Mouse (Mus musculus) thymus, adult 2 months (tissue): Measurements from ENCODE around the gene 1810049J17Rik. TPM values are rescaled to one million over a fixed set of nuclear protein-coding genes. Genes with fewer than 3 reads are reported as not detected.

ENCODE experiments used
- DNase-seq: peaks from one replicate; pipeline ENCODE4 v3.0.0; 2021
- H3K27ac ChIP-seq: fragments of 200-500 bp; 2 replicates; pipeline ENCODE4 v1.5.1; 2012; ENCODE audit warnings: low read length, control low read depth; ENCODE audit not compliant: control insufficient read depth, insufficient read depth
- H3K27me3 ChIP-seq: fragments of 200-500 bp; 2 replicates; pipeline ENCODE4 v1.6.1; 2012; ENCODE audit warnings: mild to moderate bottlenecking, low read length, moderate library complexity, mixed read lengths; ENCODE audit not compliant: control insufficient read depth, insufficient read depth
- H3K36me3 ChIP-seq: fragments of 200-500 bp; 2 replicates; pipeline ENCODE4 v1.6.1; 2012; ENCODE audit warnings: mild to moderate bottlenecking, low read length, moderate library complexity; ENCODE audit not compliant: control insufficient read depth, insufficient read depth
- H3K4me1 ChIP-seq: fragments of 200-500 bp; replicated peaks from 2 replicates; pipeline ENCODE4 v1.6.1; 2012; ENCODE audit warnings: low read length; ENCODE audit not compliant: control insufficient read depth, insufficient read depth
- H3K4me3 ChIP-seq: fragments of 200-500 bp; 2 replicates; pipeline ENCODE4 v1.5.1; 2012; ENCODE audit warnings: mild to moderate bottlenecking, low read length, control low read depth, moderate library complexity; ENCODE audit not compliant: control insufficient read depth, insufficient read depth
- CTCF ChIP-seq: fragments of 200-500 bp; IDR thresholded peaks from 2 replicates; pipeline ENCODE4 v1.5.1; 2012; ENCODE audit warnings: mild to moderate bottlenecking, control low read depth, low read length, moderate library complexity, borderline replicate concordance; ENCODE audit not compliant: control insufficient read depth, poor library complexity, insufficient read depth; ENCODE audit errors: extremely low read depth
- POLR2A ChIP-seq: fragments of 200-500 bp; IDR thresholded peaks from 2 replicates; pipeline ENCODE4 v1.6.1; 2012; ENCODE audit warnings: mild to moderate bottlenecking, low read length, control low read depth, moderate library complexity; ENCODE audit not compliant: control insufficient read depth, poor library complexity, insufficient read depth; ENCODE audit errors: extremely low read depth
- WGBS: fragments of 180-500 bp; shearing (Covaris S2); methylation state at CpG from one replicate; pipeline ENCODE4 v1.1.7; 2018; 5-methylcytosine and 5-hydroxymethylcytosine counted together
- polyA plus RNA-seq: library from polyadenylated mRNA; depleted of rRNA; stranded (reverse); fragments of >200 nt; gene quantifications from 2 replicates; pipeline ENCODE4 v1.2.3, GENCODE M21; 2012

Gene 1810049J17Rik
- polyA plus RNA-seq, 1 experiment, result not detected

DNA sequence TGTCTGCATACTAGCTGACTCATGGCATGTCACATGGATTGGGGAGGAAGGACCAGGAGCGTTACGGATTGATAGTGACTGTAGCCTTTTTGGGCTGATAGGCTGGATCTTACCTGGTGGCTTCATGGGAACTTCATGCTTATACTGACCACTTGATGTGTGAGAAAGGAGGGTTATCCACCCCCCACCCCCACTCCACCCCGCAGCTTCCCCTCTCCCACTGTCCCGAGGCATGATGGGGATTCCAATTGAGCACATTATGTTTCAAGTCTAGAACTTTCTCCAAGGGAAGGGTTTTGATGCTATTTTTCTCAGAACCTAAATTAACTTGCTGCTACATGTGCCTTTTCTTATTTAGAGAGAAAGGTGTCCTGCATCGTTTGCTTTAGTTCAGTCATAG, 36.7 kb upstream of the 1810049J17Rik start:
- TF ChIP-seq POLR2A (no peak), CTCF (no peak)
- Histone ChIP-seq H3K4me3 (no peak overlapping the region), H3K27me3 (no peaks in the 10 kb centered on the region), H3K4me1 (no peaks in the 10 kb centered on the region), H3K27ac (no peak overlapping the region), H3K36me3 (0 out of 2 replicates have a peak, but pooled peaks cover 6% of the 10 kb centered on the region)
- DNase-seq, result no peak
- 97% methylated on average over 5 of the region's 5 CpGs for whole genome bisulfite sequencing

DNA sequence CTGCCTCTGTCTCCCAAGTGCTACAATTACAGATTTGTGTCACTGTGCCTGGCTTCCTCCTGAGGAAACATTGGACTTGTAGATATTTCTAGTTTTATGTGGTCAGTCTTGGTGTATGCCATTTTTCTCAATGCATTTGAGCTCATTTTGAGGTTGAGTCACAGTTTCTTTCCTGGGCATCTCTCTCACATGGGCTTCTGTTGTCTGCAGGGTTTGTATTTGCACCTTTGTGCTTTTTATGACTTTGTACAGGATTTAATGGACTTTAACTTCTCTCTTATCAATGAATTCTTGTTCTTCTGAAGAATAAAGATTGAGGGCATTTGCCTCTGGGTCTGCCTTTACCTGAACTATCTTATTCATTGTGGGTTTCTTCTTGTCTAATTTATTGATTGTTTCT, 35.8 kb upstream of the 1810049J17Rik start:
- Histone ChIP-seq H3K27me3 (no peaks in the 10 kb centered on the region), H3K27ac (no peak overlapping the region), H3K4me1 (no peaks in the 10 kb centered on the region), H3K4me3 (no peak overlapping the region), H3K36me3 (0 out of 2 replicates have a peak, but pooled peaks cover 6% of the 10 kb centered on the region)
- TF ChIP-seq CTCF, result no peak
- TF ChIP-seq POLR2A, result no peak
- no peak for DNase-seq

DNA sequence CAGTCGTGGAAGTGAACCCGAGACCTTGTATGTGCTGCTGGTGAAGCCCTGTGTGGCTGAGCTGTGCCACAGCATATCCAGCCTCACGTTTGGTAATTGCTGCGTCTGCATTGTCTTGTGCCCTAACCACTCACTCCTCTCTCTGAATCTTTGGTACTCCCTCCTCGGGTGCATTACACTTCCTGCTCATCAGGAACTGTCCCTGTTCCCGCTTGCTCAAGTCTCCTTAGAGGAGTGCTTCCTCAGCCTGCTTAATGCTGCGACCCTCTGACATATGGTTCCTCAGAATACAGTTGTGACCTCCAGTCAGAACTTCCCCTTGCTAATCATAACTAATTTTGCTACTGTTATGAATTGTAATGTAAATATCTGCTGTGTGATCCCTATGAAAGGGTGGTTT, 34.2 kb upstream of the 1810049J17Rik start:
- Histone ChIP-seq H3K4me3 (no peak overlapping the region), H3K4me1 (no peaks in the 10 kb centered on the region), H3K27me3 (no peaks in the 10 kb centered on the region), H3K27ac (no peak overlapping the region), H3K36me3 (peaks cover 15% of the 10 kb centered on the region)
- DNase-seq, result no peak
- TF ChIP-seq CTCF (no peak), POLR2A (no peak)
- WGBS, result 83% methylated on average over 7 of the region's 7 CpGs

DNA sequence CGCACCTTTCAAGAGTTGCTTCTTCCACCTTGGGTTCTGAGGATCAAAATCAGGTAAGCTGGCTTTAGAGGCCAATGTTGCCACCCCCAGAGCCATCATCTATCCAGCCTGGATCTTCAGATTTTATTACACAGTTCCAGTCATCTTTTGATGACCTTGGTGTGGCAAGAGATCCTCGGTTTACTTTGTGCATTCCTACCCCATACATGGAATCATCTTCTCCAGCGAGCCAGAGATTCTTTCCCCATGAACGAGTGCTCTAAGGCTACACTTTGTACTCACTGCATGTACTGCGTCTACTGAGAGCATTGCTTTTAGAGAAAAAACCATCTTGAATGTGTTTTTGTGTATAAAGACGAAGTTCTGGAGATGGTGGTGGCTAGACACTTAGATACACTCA, 33.6 kb upstream of the 1810049J17Rik start:
- no peak overlapping the region for H3K27ac ChIP-seq

DNA sequence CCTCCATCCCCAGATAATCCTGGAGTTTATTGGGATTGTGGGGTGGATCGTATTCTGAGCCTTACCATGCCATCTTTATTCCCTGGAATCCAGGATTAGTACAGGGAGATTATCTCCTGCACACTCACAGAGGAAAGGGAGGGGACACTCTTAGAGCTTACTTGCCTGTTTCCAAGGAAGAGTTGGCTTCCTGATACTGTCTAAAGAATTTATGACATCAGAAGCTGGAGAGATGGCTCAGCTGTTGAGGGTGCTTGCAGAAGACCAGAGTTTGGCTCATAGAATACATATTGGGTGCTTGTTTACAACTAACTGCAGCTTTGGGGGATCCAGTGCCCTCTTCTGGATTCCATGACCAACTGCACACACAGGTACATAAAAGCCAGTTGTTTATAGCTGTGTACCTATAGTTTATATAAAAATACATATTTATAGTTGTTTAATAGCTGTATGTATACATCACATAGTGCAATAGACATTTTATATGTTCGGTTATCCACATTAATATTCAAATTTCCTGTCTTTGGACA, 32.6 kb upstream of the 1810049J17Rik start:
- no peak for DNase-seq
- peaks cover 26% of the 10 kb centered on the region for H3K36me3 ChIP-seq

More for the DNA sequence above, 33.6 kb upstream of the 1810049J17Rik start:
- Histone ChIP-seq H3K4me1 (no peaks in the 10 kb centered on the region), H3K4me3 (no peak overlapping the region), H3K27me3 (no peaks in the 10 kb centered on the region), H3K36me3 (peaks cover 17% of the 10 kb centered on the region)
- 95% methylated on average over 6 of the region's 6 CpGs for WGBS
- DNase-seq, result no peak
- TF ChIP-seq POLR2A (no peak), CTCF (no peak)

DNA sequence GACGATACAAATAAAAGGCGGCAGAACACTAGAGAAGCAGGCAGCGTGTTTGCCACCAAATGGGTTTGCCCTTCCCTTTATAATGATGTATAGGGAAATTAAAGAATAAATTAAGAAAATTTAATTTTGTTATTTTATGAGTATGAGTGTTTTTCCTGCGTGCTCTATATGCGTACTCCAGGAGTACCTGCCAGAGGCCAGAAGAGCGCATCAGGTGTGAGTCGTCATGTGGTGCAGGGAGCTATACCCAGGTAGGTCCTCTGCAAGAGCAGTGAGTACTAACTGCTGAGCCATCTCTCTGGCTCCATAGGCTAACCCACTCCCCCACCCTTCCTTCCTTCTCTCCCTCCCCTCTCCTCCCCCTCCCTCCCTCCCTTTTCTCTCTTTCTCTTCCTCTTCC, 29.8 kb upstream of the 1810049J17Rik start:
- Histone ChIP-seq H3K4me1 (no peaks in the 10 kb centered on the region), H3K4me3 (no peak overlapping the region), H3K27ac (no peak overlapping the region), H3K36me3 (peaks cover 28% of the 10 kb centered on the region), H3K27me3 (no peaks in the 10 kb centered on the region)
- DNase-seq, result no peak
- 97% methylated on average over 7 of the region's 7 CpGs for whole genome bisulfite sequencing
- TF ChIP-seq POLR2A (no peak), CTCF (no peak)

More for the DNA sequence above, 32.6 kb upstream of the 1810049J17Rik start:
- 100% methylated on average over 2 of the region's 2 CpGs for WGBS
- H3K4me1 ChIP-seq, result no peaks in the 10 kb centered on the region
- H3K4me3 ChIP-seq, result no peak overlapping the region
- no peak overlapping the region for H3K27ac ChIP-seq
- no peak for TF ChIP-seq CTCF
- TF ChIP-seq POLR2A, result no peak
- H3K27me3 ChIP-seq, result no peaks in the 10 kb centered on the region

DNA sequence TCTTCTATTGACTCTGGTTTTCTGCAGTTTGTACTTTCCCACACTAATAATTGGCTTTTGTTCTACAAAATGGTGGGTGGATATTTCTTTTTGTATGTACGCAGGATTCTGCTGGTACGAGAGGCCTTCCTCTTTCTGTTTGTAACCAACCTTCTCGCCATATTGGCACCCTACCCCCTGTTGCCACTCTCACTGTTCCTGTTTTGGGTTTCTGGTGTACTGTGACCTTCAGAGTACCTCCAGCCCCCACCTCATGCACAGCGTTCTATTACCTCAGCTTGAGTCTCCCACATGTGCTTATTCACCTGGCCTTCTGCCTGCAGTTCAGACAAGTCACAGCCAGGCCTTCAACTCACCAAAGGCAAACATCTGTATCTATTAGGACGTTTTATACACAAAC, 28.1 kb upstream of the 1810049J17Rik start:
- no peak for TF ChIP-seq POLR2A
- TF ChIP-seq CTCF, result no peak

More for the DNA sequence above, 28.1 kb upstream of the 1810049J17Rik start:
- no peak overlapping the region for H3K27ac ChIP-seq
- H3K36me3 ChIP-seq, result peaks cover 28% of the 10 kb centered on the region
- DNase-seq, result no peak
- H3K27me3 ChIP-seq, result no peaks in the 10 kb centered on the region
- WGBS, result 88% methylated on average over 5 of the region's 5 CpGs
- no peak overlapping the region for H3K4me3 ChIP-seq
- H3K4me1 ChIP-seq, result no peaks in the 10 kb centered on the region
